Mouse (Mus musculus): ENCODE results near the gene Lsm10.

Lsm10 gene

DNA sequence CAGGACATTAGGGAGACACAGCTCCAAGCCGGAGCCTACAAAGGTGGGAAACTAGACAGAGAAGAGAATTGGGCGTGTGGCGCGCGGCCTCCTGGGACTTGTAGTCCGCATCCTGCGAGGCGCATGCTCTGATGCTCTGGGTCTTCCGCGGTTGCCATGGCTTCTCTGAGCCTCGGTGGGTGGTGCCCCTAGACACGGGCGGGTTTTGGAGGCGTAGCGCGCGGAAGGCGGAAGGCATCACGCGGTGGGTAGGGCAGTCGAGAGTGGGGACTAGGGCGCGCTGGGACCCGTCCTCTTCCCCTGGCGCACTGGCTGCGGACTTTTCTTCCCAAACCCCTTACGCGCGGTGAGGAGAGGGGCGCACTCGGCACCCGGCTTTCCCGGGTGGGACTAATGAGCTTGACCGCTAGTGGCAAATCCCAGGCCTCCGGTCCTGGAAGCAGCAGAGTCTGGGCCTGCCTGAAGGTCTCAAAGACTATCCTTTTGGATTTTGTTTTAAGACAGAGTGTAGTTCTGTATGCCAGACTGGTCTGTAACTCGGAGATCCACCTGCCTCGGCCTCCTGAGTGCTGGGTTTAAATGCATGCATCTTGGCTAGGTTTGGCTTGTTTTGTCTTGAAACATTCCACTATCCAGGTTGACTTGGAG lies at the start of gene Lsm10:
Gene Lsm10, plus strand, starts transcription at position 160 of the 648 bp plus-strand sequence.
- DNase-seq (ENCODE audit: low read depth) = peak; percentile 88

DNA sequence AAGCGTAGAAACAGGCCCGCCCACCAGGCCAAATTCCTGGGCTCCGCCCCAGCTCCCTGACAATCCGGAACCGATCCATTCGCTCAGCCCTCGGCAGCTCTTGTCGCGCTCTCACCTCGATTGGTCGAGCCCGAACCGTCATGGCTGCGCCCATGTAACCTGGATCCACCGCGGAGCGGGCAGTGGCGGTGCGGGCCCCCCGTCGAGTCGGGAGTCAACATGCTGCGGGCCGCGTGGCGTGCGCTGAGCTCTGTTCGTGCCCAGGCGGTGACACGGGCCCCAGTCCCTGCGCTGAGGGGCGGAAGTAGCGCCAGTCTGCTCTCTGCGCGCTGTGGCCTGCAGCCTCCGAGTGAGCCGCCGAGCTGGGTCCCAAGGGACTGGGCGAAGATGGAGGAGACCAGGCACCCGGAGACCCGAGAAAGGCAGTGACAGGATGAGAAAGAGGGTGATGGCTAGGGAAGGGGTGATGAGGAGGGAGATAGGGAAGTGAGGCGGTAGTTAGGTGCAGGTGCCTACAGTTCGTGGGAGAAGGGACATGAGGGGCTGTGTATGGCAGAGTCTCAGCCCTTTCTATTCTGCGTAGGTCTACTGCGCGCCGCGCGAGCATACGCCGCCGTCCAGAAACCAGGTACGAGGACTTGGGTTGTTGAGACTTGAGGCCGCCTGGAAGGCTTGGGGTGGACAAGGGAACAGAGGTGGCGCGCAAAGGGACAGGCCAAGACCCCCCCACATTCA lies 49.4 kb upstream of the Lsm10 start, which contains the start of gene Mrps15:
Gene Mrps15, plus strand, starts transcription at position 75 of the 735 bp plus-strand sequence.
- DNase-seq (ENCODE audit: low read depth) = peak; percentile 74

GRCm38 (mm10) chr4:126051617-126052016 lies 44.8 kb upstream of the Lsm10 start:
- DNase-seq (ENCODE audit: low read depth) = no peak

- DNase-seq (ENCODE audit: low read depth) = peak; percentile 9
Observed at GRCm38 (mm10) chr4:126057207-126058133, 39.0 kb upstream of the Lsm10 start.

DNA sequence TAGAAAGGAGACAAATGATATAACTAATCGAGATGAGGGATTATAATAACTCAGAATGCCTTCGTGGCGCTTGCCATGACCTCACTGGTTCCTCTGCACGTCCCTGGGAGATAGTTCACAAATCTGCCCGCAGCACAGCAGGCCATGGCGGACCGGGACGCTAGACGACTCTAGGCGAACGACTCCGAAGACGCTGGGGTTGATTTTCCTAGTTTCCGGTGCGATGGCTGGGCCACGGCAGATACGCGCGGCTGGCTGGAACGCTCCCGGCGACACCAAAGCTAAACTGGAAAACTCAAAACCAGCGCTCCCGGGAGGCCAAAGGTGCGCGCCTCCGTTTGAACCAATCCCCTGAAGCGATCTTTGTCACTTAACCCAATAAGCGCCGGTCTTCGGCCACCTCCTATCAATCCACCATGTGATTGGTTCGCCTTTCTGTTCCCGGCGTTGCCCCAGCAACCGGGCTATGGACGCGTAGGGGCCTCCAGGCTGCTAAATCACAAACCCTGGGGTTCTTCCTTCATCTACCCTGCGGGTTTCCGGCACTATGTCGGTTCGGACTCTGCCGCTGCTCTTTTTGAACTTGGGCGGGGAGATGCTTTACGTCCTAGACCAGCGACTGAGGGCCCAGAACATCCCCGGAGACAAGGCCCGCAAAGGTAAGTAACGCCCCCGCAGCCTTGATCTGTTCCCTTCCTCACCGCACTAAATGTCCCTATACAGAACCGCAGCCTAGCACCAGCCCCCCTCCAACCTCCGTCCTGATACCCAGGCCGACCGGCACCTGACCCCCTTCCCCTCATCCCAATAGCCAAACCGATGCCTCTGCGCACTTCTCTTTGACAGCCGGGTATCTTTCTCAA lies 38.1 kb upstream of the Lsm10 start, which contains the start of gene Oscp1:
Gene Oscp1, plus strand, starts transcription at position 432 of the 863 bp plus-strand sequence.
- DNase-seq (ENCODE audit: low read depth) = peak; percentile 77

- DNase-seq (ENCODE audit: low read depth) = no peak
Observed at GRCm38 (mm10) chr4:126058997-126059362, 37.4 kb upstream of the Lsm10 start.

GRCm38 (mm10) chr4:126062856-126063255 lies 33.6 kb upstream of the Lsm10 start:
- DNase-seq (ENCODE audit: low read depth) = no peak

- no peak for DNase-seq (ENCODE audit: low read depth)
Observed at GRCm38 (mm10) chr4:126065241-126065640, 31.2 kb upstream of the Lsm10 start.

GRCm38 (mm10) chr4:126067401-126068077 lies 28.9 kb upstream of the Lsm10 start:
- peak; percentile 40 for DNase-seq (ENCODE audit: low read depth)

GRCm38 (mm10) chr4:126068842-126069241 lies 27.6 kb upstream of the Lsm10 start:
- no peak for DNase-seq (ENCODE audit: low read depth)

GRCm38 (mm10) chr4:126077833-126078232 lies 18.6 kb upstream of the Lsm10 start:
- no peak for DNase-seq (ENCODE audit: low read depth)

DNA sequence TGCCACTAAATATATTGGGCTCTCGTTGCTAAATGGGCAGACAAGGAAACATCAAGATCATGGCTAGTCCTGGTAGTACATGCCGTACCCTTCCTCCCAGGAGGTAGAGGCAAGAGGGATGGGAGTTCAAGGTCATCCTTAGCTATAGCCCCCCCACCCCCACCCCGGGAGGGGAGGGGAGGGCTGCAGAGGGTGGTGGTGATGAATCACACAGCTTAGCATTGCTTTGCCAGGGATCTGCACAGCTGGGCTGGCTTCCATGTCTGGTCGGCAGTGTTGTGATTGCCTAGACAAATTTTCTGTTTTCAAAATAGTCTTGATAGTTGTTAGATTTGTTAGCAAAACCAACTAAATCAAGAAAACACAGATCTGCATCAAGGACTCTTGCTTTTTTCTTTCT lies 17.2 kb upstream of the Lsm10 start:
- peak; percentile 46 for DNase-seq (ENCODE audit: low read depth)

- DNase-seq (ENCODE audit: low read depth) = no peak
Observed at GRCm38 (mm10) chr4:126081601-126082000, 14.8 kb upstream of the Lsm10 start.

DNA sequence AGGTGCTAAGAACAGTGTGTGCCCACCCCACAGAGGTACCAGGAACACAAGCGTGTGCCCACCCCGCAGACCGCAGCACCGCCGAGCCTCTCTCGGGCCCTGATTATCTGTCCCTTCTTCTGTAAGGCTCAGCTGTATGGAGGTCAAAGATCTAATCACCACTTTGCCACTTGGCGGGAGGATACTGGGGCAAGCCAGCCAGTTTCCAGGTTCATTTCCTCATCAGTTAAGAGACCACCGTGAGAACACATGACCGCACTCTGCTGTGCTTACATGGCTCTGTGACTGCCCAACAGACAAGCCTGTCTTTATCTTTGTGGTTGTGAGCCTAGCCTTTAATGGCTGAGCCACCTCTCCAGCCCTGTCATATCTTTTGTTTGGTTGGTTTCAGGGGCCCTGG lies 13.4 kb upstream of the Lsm10 start:
- DNase-seq (ENCODE audit: low read depth) = no peak

DNA sequence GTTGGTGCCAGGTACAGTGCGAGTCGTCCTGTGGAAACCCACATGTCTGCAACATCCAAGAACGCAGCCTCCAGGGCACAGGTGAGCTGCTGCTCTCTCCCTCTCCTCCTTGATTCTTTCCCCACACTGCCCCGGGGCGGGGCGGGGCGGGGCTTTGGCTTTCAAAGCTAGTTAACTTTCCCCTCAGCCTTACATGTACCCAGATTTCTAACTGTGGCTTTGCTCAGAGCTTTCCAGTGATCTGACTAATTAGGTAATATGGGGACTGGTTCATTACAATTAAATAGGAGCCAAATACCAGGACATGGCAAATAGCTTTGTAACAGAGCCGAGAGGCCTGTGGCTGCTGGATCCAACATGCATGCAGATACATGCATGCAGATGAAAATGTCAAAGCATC lies 12.0 kb upstream of the Lsm10 start:
- DNase-seq (ENCODE audit: low read depth) = no peak

GRCm38 (mm10) chr4:126085996-126086576 lies 10.3 kb upstream of the Lsm10 start:
- no peak for DNase-seq (ENCODE audit: low read depth)

DNA sequence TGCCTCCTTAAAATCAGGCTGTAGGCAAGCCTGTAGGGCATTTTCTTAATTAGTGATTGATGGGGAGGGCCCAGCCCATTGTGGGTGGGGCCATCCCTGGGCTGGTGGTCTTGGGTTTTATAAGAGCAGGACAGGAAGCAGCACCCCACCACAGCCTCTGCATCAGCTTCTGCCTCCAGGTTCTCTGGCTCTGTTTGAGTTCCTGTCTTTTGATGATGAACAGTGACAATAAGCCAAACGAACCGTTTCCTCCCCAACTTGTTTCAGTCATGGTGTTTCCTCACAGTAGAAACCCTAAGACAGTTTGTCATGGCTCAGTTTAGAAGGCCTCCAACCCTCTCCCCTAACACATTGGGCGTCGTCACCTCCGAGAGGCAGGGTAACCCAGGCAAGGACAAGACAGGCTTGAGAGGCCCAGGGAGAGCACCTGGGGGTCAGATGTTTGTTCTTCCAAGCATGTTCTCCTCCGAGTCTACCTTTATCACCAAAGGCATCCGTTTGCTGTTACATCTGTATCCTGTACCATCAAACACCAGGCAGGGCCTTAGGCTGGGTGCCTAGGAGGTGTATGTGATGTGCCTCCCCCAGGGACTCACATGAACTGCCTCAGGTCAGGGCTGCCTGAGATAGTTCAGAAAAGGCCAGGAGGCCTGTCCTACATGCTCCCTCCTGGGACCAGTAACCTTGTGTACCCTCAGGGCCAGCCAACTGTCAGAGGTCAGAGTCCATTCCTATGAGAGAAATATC lies 6.1 kb upstream of the Lsm10 start:
- DNase-seq (ENCODE audit: low read depth) = no peak

DNA sequence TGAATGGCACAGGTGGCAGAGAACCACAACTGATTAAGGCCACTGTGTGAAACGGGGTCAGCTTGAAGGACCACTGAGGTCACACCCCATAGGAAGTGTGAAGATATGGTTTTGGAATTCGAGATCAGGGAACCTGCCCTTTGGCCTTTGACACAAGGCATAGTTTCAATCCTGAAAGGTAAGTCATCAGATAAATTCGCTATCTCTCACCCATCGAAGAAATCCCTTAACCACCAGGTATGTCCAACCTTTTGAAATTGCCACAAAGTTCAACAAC lies 5.6 kb upstream of the Lsm10 start:
- no peak for DNase-seq (ENCODE audit: low read depth)

DNA sequence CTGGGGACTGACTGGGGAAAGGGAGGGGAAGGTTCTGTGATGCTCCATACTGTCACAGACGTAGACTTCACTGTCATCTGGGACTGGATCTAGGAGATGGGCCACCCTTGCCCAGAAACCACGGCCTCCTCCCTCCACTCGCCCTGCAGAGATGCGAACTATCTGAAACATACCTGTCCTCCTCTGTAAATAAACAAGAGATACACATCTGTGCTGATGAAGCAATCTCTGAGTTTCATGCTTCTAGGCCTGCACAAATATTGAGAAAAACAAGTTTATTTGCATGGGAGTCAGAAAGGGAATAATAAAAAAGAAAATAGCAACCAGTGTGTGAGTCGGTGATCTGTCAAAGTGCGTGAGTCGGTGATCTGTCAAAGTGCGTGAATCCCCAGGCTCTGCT lies 4.5 kb upstream of the Lsm10 start:
- no peak for DNase-seq (ENCODE audit: low read depth)
